Mouse (Mus musculus) lung, embryonic 16.5 days (tissue): ENCODE measurements at regions not wholly inside any gene's neighbourhood (a gene's known extent, or its start where the extent isn't known, plus 50 kb on each side); places are given as distances from the start of the nearest gene placed in this dataset.

Experiments used
- ATAC-seq: fragments of 200-750 bp; cut with Nextera tagmentation; 2 replicates; pipeline ENCODE4 v1.8.0; 2017; ENCODE audit warnings: low read depth, mild to moderate bottlenecking, moderate library complexity
- H3K27ac ChIP-seq: fragments of 300-500 bp; sonication (generic); 2 replicates; pipeline ENCODE4 v1.5.1; 2014; ENCODE audit warnings: mild to moderate bottlenecking, control low read depth, low read length
- H3K27me3 ChIP-seq: fragments of 300-500 bp; sonication (generic); 2 replicates; pipeline ENCODE4 v1.6.1; 2014; ENCODE audit warnings: low read depth, low read length, mixed read lengths; ENCODE audit not compliant: control insufficient read depth, insufficient read depth
- H3K36me3 ChIP-seq: fragments of 300-500 bp; sonication (generic); 2 replicates; pipeline ENCODE4 v1.6.1; 2014; ENCODE audit warnings: low read length; ENCODE audit not compliant: control insufficient read depth, insufficient read depth
- H3K4me1 ChIP-seq: fragments of 300-500 bp; sonication (generic); replicated peaks from 2 replicates; pipeline ENCODE4 v1.6.1; 2014; ENCODE audit warnings: low read length, mixed read lengths; ENCODE audit not compliant: control insufficient read depth, insufficient read depth
- H3K4me2 ChIP-seq: fragments of 300-500 bp; sonication (generic); 2 replicates; pipeline ENCODE4 v1.6.1; 2014; ENCODE audit warnings: low read depth, low read length, control low read depth
- H3K4me3 ChIP-seq: fragments of 300-500 bp; sonication (generic); 2 replicates; pipeline ENCODE4 v1.5.1; 2014; ENCODE audit warnings: mild to moderate bottlenecking, low read length, control low read depth
- H3K9ac ChIP-seq: fragments of 300-500 bp; sonication (generic); 2 replicates; pipeline ENCODE4 v1.6.1; 2014; ENCODE audit warnings: low read length, control low read depth
- H3K9me3 ChIP-seq: fragments of 300-500 bp; sonication (generic); 2 replicates; pipeline ENCODE4 v1.6.1; 2016; ENCODE audit warnings: low read length; ENCODE audit not compliant: control insufficient read depth
- WGBS: fragments of 180-500 bp; shearing (Covaris S2); extraction: QIAGEN DNeasy Blood & Tissue Kit; methylation state at CpG from one replicate; pipeline ENCODE4 v1.1.7; 2014; 5-methylcytosine and 5-hydroxymethylcytosine counted together

GRCm38 (mm10) chr4:99545742-99546141 lies 110.4 kb upstream of the Foxd3 start:
- Histone ChIP-seq H3K36me3 (no peaks in the 10 kb centered on the region), H3K9ac (no peak overlapping the region), H3K9me3 (no peaks in the 10 kb centered on the region), H3K4me2 (no peak overlapping the region), H3K27ac (no peak overlapping the region), H3K27me3 (no peaks in the 10 kb centered on the region), H3K4me3 (no peak overlapping the region), H3K4me1 (no peaks in the 10 kb centered on the region)
- ATAC-seq: no peak
- 17% methylated on average over 3 of the region's 3 CpGs for WGBS

GRCm38 (mm10) chr4:99557963-99558362 lies 98.1 kb upstream of the Foxd3 start:
- H3K36me3 ChIP-seq: no peaks in the 10 kb centered on the region
- no peak overlapping the region for H3K4me2 ChIP-seq
- no peaks in the 10 kb centered on the region for H3K9me3 ChIP-seq
- no peak overlapping the region for H3K27ac ChIP-seq
- no peak overlapping the region for H3K4me3 ChIP-seq
- no peak for ATAC-seq
- H3K4me1 ChIP-seq: peaks cover 2% of the 10 kb centered on the region; the same call in 1 of the 2 replicates
- WGBS: 27% methylated on average over 5 of the region's 5 CpGs
- peaks cover 19% of the 10 kb centered on the region for H3K27me3 ChIP-seq
- no peak overlapping the region for H3K9ac ChIP-seq

- no peak overlapping the region for H3K9ac ChIP-seq
- no peak overlapping the region for H3K4me3 ChIP-seq
- no peaks in the 10 kb centered on the region for H3K9me3 ChIP-seq
- H3K27me3 ChIP-seq: peaks cover 19% of the 10 kb centered on the region
- no peak for ATAC-seq
- H3K36me3 ChIP-seq: no peaks in the 10 kb centered on the region
- no peak overlapping the region for H3K27ac ChIP-seq
- no peak overlapping the region for H3K4me2 ChIP-seq
- WGBS: 36% methylated on average over 8 of the region's 8 CpGs
- H3K4me1 ChIP-seq: peaks cover 2% of the 10 kb centered on the region; the same call in 1 of the 2 replicates
These were observed 95.5 kb upstream of the Foxd3 start for GRCm38 (mm10) chr4:99560604-99561003.

- H3K27ac ChIP-seq: no peak overlapping the region
- H3K4me3 ChIP-seq: no peak overlapping the region
- no peak overlapping the region for H3K9ac ChIP-seq
- no peaks in the 10 kb centered on the region for H3K36me3 ChIP-seq
- peaks cover 19% of the 10 kb centered on the region for H3K27me3 ChIP-seq
- H3K9me3 ChIP-seq: no peaks in the 10 kb centered on the region
- ATAC-seq: peak; percentile 80
- peaks cover 2% of the 10 kb centered on the region; the same call in 1 of the 2 replicates for H3K4me1 ChIP-seq
- 8% methylated on average over 6 of the region's 6 CpGs for WGBS
- no peak overlapping the region for H3K4me2 ChIP-seq
These were observed 94.6 kb upstream of the Foxd3 start for GRCm38 (mm10) chr4:99561506-99561937.

- no peak for ATAC-seq
- H3K9ac ChIP-seq: no peak overlapping the region
These were observed 90.7 kb upstream of the Foxd3 start for GRCm38 (mm10) chr4:99565401-99565800.

GRCm38 (mm10) chr4:99572841-99573642 lies 83.1 kb upstream of the Foxd3 start:
- H3K4me3 ChIP-seq: peak overlapping the region; percentile 9; the same call in 1 of the 2 replicates
- H3K27me3 ChIP-seq: peaks cover 34% of the 10 kb centered on the region
- peak; percentile 63 for ATAC-seq
- H3K4me1 ChIP-seq: peaks cover 6% of the 10 kb centered on the region
- peak overlapping the region; percentile 50 for H3K4me2 ChIP-seq
- no peaks in the 10 kb centered on the region for H3K36me3 ChIP-seq
- H3K9ac ChIP-seq: no peak overlapping the region
- H3K9me3 ChIP-seq: 0 out of 2 replicates have a peak, but pooled peaks cover 3% of the 10 kb centered on the region
- H3K27ac ChIP-seq: no peak overlapping the region
- 3% methylated on average over 33 of the region's 33 CpGs for WGBS

More at GRCm38 (mm10) chr4:99565401-99565800, 90.7 kb upstream of the Foxd3 start:
- Histone ChIP-seq H3K9me3 (0 out of 2 replicates have a peak, but pooled peaks cover 3% of the 10 kb centered on the region), H3K4me3 (no peak overlapping the region), H3K27ac (no peak overlapping the region), H3K27me3 (peaks cover 5% of the 10 kb centered on the region; the same call in 1 of the 2 replicates), H3K4me2 (no peak overlapping the region), H3K36me3 (no peaks in the 10 kb centered on the region), H3K4me1 (peaks cover 2% of the 10 kb centered on the region; the same call in 1 of the 2 replicates)
- 89% methylated on average over 9 of the region's 9 CpGs for WGBS

- peak; percentile 84 for ATAC-seq
- Histone ChIP-seq H3K4me1 (peaks cover 6% of the 10 kb centered on the region), H3K27me3 (peaks cover 34% of the 10 kb centered on the region), H3K4me3 (no peak overlapping the region), H3K9ac (no peak overlapping the region), H3K27ac (no peak overlapping the region), H3K9me3 (no peaks in the 10 kb centered on the region), H3K36me3 (no peaks in the 10 kb centered on the region), H3K4me2 (no peak overlapping the region)
- WGBS: 28% methylated on average over 11 of the region's 11 CpGs
These were observed 82.0 kb upstream of the Foxd3 start for GRCm38 (mm10) chr4:99574021-99574531.

GRCm38 (mm10) chr4:99574984-99575383 lies 81.1 kb upstream of the Foxd3 start:
- peaks cover 6% of the 10 kb centered on the region for H3K4me1 ChIP-seq
- H3K4me3 ChIP-seq: no peak overlapping the region
- ATAC-seq: no peak
- H3K36me3 ChIP-seq: no peaks in the 10 kb centered on the region
- H3K9ac ChIP-seq: no peak overlapping the region
- no peaks in the 10 kb centered on the region for H3K9me3 ChIP-seq
- 35% methylated on average over 4 of the region's 4 CpGs for WGBS
- peaks cover 34% of the 10 kb centered on the region for H3K27me3 ChIP-seq
- H3K27ac ChIP-seq: no peak overlapping the region
- no peak overlapping the region for H3K4me2 ChIP-seq

GRCm38 (mm10) chr4:99597781-99598180 lies 58.3 kb upstream of the Foxd3 start:
- no peaks in the 10 kb centered on the region for H3K36me3 ChIP-seq
- H3K4me3 ChIP-seq: no peak overlapping the region
- H3K9me3 ChIP-seq: no peaks in the 10 kb centered on the region
- H3K4me1 ChIP-seq: no peaks in the 10 kb centered on the region; the same call in 1 of the 2 replicates
- no peak overlapping the region for H3K4me2 ChIP-seq
- WGBS: 44% methylated on average over 5 of the region's 5 CpGs
- H3K9ac ChIP-seq: no peak overlapping the region
- peaks cover 2% of the 10 kb centered on the region; the same call in 1 of the 2 replicates for H3K27me3 ChIP-seq
- ATAC-seq: no peak
- no peak overlapping the region for H3K27ac ChIP-seq
